Mouse (Mus musculus) retina, postnatal 1 day (tissue): ENCODE measurements at regions not wholly inside any gene's neighbourhood (a gene's known extent, or its start where the extent isn't known, plus 50 kb on each side); places are given as distances from the start of the nearest gene placed in this dataset.

Source experiments
- DNase-seq: peaks from one replicate; pipeline ENCODE4 v3.0.0-alpha.2; 2012

GRCm38 (mm10) chr12:77179138-77179537, 58.8 kb upstream of the Fut8 start:
- DNase-seq, result no peak

GRCm38 (mm10) chr12:77177811-77178578, 59.9 kb upstream of the Fut8 start:
- DNase-seq, result peak; percentile 31

- no peak for DNase-seq
These were observed 60.6 kb upstream of the Fut8 start for GRCm38 (mm10) chr12:77177303-77177702.

GRCm38 (mm10) chr12:77174032-77174431, 63.9 kb upstream of the Fut8 start:
- DNase-seq, result no peak

- DNase-seq, result no peak
These were observed 65.4 kb upstream of the Fut8 start for GRCm38 (mm10) chr12:77172540-77172939.

GRCm38 (mm10) chr12:77170257-77170656, 67.7 kb upstream of the Fut8 start:
- DNase-seq, result no peak

- DNase-seq, result no peak
These were observed 69.6 kb upstream of the Fut8 start for GRCm38 (mm10) chr12:77168367-77168766.

- no peak for DNase-seq
These were observed 81.2 kb upstream of the Fut8 start for GRCm38 (mm10) chr12:77156698-77157097.

GRCm38 (mm10) chr12:77155626-77156025, 82.3 kb upstream of the Fut8 start:
- DNase-seq, result no peak

- DNase-seq, result no peak
These were observed 86.5 kb upstream of the Fut8 start for GRCm38 (mm10) chr12:77151471-77151870.

GRCm38 (mm10) chr12:77149835-77150234, 88.1 kb upstream of the Fut8 start:
- DNase-seq, result no peak

GRCm38 (mm10) chr12:77148146-77148545, 89.8 kb upstream of the Fut8 start:
- no peak for DNase-seq

- no peak for DNase-seq
These were observed 94.0 kb upstream of the Fut8 start for GRCm38 (mm10) chr12:77143958-77144357.

- DNase-seq, result no peak
These were observed 94.4 kb upstream of the Fut8 start for GRCm38 (mm10) chr12:77143521-77143920.

GRCm38 (mm10) chr12:77143105-77143504, 94.8 kb upstream of the Fut8 start:
- no peak for DNase-seq

- DNase-seq, result no peak
These were observed 95.7 kb upstream of the Fut8 start for GRCm38 (mm10) chr12:77142224-77142623.

GRCm38 (mm10) chr12:77141260-77142201, 96.4 kb upstream of the Fut8 start:
- no peak for DNase-seq

- DNase-seq, result no peak
These were observed 97.3 kb upstream of the Fut8 start for GRCm38 (mm10) chr12:77140656-77141055.

GRCm38 (mm10) chr12:77140141-77140540, 97.8 kb upstream of the Fut8 start:
- DNase-seq, result no peak

- DNase-seq, result no peak
These were observed 98.2 kb upstream of the Fut8 start for GRCm38 (mm10) chr12:77139718-77140117.

GRCm38 (mm10) chr12:77138506-77139201, 99.3 kb upstream of the Fut8 start:
- DNase-seq, result no peak

GRCm38 (mm10) chr12:77137291-77137830, 100.6 kb upstream of the Fut8 start:
- no peak for DNase-seq

GRCm38 (mm10) chr12:77135661-77136060, 102.3 kb upstream of the Fut8 start:
- DNase-seq, result no peak
